Mouse (Mus musculus): ENCODE measurements around the gene Fntb. TPM values are rescaled to one million over a fixed set of nuclear protein-coding genes. Genes with fewer than 3 reads are reported as not detected.

Fntb gene
- polyA plus RNA-seq, 1 experiment, result 23.8 TPM

DNA sequence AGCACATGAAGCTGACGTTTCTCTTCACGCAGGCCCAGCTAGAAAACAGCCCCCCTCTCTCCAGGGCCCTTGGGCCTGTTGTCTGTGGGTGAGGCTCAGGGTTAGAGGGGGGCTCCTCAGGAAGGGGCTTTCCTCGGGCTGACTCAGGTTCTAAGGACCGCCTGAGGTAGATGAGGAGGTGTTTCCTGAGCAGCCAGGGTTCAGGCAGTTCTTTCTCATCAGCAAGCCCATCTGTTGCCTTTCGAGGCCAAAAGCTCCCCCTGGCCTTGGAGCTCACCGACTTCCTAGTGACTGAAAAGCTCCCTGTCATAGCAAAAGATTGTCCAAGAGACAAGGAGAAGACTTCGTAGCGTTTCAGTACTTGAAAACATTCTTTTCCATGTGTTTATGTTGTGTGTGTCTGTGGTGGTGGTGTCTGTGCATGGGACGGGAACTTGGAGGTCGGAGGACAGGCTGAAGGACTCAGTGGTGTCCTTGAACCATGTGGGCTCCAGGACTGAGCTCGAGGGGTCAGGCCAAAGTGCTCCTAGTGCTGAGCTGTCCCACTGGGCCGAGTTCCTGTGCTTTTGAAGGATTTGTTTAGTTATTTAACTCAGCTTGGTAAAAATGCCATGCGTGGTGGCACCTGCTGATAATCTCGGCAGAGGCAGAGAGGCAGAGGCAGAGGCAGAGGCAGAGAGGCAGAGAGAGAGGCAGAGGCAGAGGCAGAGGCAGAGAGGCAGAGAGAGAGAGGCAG lies 103.2 kb downstream of the Fntb start:
- H3K4me3 ChIP-seq, result no peak overlapping the region
- H3ac ChIP-seq (ENCODE audit: control insufficient read depth, insufficient read length), result no peak overlapping the region
- no peaks in the 10 kb centered on the region for H3K79me2 ChIP-seq (ENCODE audit: control insufficient read depth, insufficient read depth)

GRCm38 (mm10) chr12:76869561-76869960 lies 104.2 kb downstream of the Fntb start:
- no peak for TF ChIP-seq USF1 (IDR thresholded peaks at IDR 0.05; ENCODE audit: low read depth)
- TF ChIP-seq TCF3 (IDR thresholded peaks at IDR 0.05; ENCODE audit: insufficient read length, low read depth), result no peak
- no peak for TF ChIP-seq E2F4 (IDR thresholded peaks at IDR 0.05; ENCODE audit: insufficient read depth)
- TF ChIP-seq MAX (IDR thresholded peaks at IDR 0.05; ENCODE audit: low read depth), result no peak
- TF ChIP-seq REST (IDR thresholded peaks at IDR 0.05; ENCODE audit: insufficient read depth, insufficient read length), result no peak
- no peak for TF ChIP-seq MYOD1 (IDR thresholded peaks at IDR 0.05; ENCODE audit: control insufficient read depth in 1 of 3, insufficient read length in 2 of 3, low read depth in 2 of 3)
- TF ChIP-seq CEBPB (IDR thresholded peaks at IDR 0.05; ENCODE audit: insufficient read depth, poor library complexity, severe bottlenecking), result no peak
- TF ChIP-seq TCF12 (IDR thresholded peaks at IDR 0.05; ENCODE audit: insufficient read depth, poor library complexity, severe bottlenecking), result no peak
- no peak for TF ChIP-seq POLR2A (IDR thresholded peaks at IDR 0.05; ENCODE audit: insufficient read length, low read depth)

More for the DNA sequence above, 103.2 kb downstream of the Fntb start:
- no peaks in the 10 kb centered on the region for H3K27me3 ChIP-seq (ENCODE audit: control insufficient read depth, insufficient read depth, insufficient read length)
- H3K4me2 ChIP-seq (ENCODE audit: low read depth), result no peak overlapping the region
- H3K36me3 ChIP-seq (ENCODE audit: control insufficient read depth, insufficient read depth), result no peaks in the 10 kb centered on the region
- no peak for TF ChIP-seq TCF12 (IDR thresholded peaks at IDR 0.05; ENCODE audit: insufficient read depth, poor library complexity, severe bottlenecking)
- TF ChIP-seq MYOD1 (IDR thresholded peaks at IDR 0.05; ENCODE audit: control insufficient read depth in 1 of 3, insufficient read length in 2 of 3, low read depth in 2 of 3), result no peak
- no peak for TF ChIP-seq REST (IDR thresholded peaks at IDR 0.05; ENCODE audit: insufficient read depth, insufficient read length)
- no peak for TF ChIP-seq E2F4 (IDR thresholded peaks at IDR 0.05; ENCODE audit: insufficient read depth)
- no peak for TF ChIP-seq TCF3 (IDR thresholded peaks at IDR 0.05; ENCODE audit: insufficient read length, low read depth)
- no peak for TF ChIP-seq SRF (IDR thresholded peaks at IDR 0.05; ENCODE audit: control insufficient read depth, insufficient read length, low read depth)
- no peak for TF ChIP-seq MYOG (IDR thresholded peaks at IDR 0.05; ENCODE audit: control insufficient read depth in 1 of 3, insufficient read depth in 1 of 3, insufficient read length in 2 of 3, low read depth in 2 of 3)
- TF ChIP-seq CEBPB (IDR thresholded peaks at IDR 0.05; ENCODE audit: insufficient read depth, poor library complexity, severe bottlenecking), result no peak
- no peak for TF ChIP-seq POLR2A (IDR thresholded peaks at IDR 0.05; ENCODE audit: insufficient read length, low read depth)
- TF ChIP-seq USF1 (IDR thresholded peaks at IDR 0.05; ENCODE audit: low read depth), result no peak
- no peak for TF ChIP-seq MAX (IDR thresholded peaks at IDR 0.05; ENCODE audit: low read depth)

DNA sequence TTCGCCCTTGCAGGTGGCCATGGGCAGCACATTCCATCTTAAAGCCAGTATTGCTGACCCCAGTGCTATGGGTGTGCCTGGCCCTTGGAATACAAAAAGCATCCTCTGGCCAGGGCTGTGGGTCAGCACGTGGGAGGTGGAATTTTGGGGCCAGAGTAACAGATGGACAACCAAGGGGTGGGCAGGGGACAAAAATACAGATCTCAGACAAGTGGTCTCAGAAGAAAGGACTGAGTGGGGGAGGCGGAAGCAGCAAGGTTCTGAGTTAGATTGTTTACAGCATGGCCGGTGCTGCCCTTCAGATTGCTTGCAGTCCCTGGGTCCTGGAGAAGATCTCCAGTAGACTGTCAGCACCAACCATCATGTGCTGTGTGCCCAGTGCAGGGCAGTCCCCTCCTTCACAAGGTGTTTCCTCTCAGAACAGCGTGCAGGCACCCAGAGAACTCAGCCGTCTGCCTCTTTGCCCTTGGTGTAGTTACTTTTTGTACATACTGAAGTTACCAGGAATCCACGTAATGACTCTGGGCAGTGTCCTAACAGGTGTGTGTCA lies 107.5 kb downstream of the Fntb start:
- H3K27me3 ChIP-seq (ENCODE audit: control insufficient read depth, insufficient read depth, insufficient read length), result no peaks in the 10 kb centered on the region
- no peak overlapping the region for H3K4me2 ChIP-seq (ENCODE audit: low read depth)
- no peaks in the 10 kb centered on the region for H3K79me2 ChIP-seq (ENCODE audit: control insufficient read depth, insufficient read depth)
- no peak overlapping the region for H3K4me3 ChIP-seq
- TF ChIP-seq E2F4 (IDR thresholded peaks at IDR 0.05; ENCODE audit: insufficient read depth), result no peak
- no peak for TF ChIP-seq TCF3 (IDR thresholded peaks at IDR 0.05; ENCODE audit: insufficient read length, low read depth)
- TF ChIP-seq REST (IDR thresholded peaks at IDR 0.05; ENCODE audit: insufficient read depth, insufficient read length), result no peak
- H3ac ChIP-seq (ENCODE audit: control insufficient read depth, insufficient read length), result no peak overlapping the region
- no peaks in the 10 kb centered on the region for H3K36me3 ChIP-seq (ENCODE audit: control insufficient read depth, insufficient read depth)

More at GRCm38 (mm10) chr12:76869561-76869960, 104.2 kb downstream of the Fntb start:
- Histone ChIP-seq H3ac (ENCODE audit: control insufficient read depth, insufficient read length) (no peak overlapping the region), H3K79me2 (ENCODE audit: control insufficient read depth, insufficient read depth) (no peaks in the 10 kb centered on the region), H3K4me3 (no peak overlapping the region), H3K27me3 (ENCODE audit: control insufficient read depth, insufficient read depth, insufficient read length) (no peaks in the 10 kb centered on the region), H3K36me3 (ENCODE audit: control insufficient read depth, insufficient read depth) (no peaks in the 10 kb centered on the region), H3K4me2 (ENCODE audit: low read depth) (no peak overlapping the region)

DNA sequence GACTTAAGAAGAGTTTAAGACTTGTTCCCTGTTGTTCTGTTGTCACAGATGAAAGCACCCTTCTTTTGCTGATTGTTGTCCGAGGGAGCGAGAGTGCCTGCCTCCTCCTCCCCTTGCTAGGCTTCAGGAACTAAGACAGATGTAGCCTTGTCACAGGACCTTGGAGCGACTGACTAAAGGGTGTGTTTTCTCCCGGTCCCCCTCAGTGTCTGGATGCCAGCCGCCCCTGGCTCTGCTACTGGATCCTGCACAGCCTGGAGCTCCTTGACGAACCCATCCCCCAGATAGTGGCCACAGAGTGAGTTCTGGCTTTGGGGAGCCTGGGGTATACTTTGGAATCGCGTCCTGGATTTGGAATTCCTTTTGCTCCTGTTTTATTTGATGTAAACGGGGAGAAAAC lies 109.4 kb downstream of the Fntb start:
- H3K79me2 ChIP-seq (ENCODE audit: control insufficient read depth, insufficient read depth), result no peaks in the 10 kb centered on the region
- H3K4me3 ChIP-seq, result no peak overlapping the region
- no peak overlapping the region for H3K4me2 ChIP-seq (ENCODE audit: low read depth)
- H3K36me3 ChIP-seq (ENCODE audit: control insufficient read depth, insufficient read depth), result no peaks in the 10 kb centered on the region
- no peaks in the 10 kb centered on the region for H3K27me3 ChIP-seq (ENCODE audit: control insufficient read depth, insufficient read depth, insufficient read length)
- no peak overlapping the region for H3ac ChIP-seq (ENCODE audit: control insufficient read depth, insufficient read length)
- TF ChIP-seq TCF12 (IDR thresholded peaks at IDR 0.05; ENCODE audit: insufficient read depth, poor library complexity, severe bottlenecking) (no peak), CEBPB (IDR thresholded peaks at IDR 0.05; ENCODE audit: insufficient read depth, poor library complexity, severe bottlenecking) (no peak), POLR2AphosphoS2 (IDR thresholded peaks at IDR 0.05; ENCODE audit: insufficient read length, low read depth) (no peak), E2F4 (IDR thresholded peaks at IDR 0.05; ENCODE audit: insufficient read depth) (no peak), REST (IDR thresholded peaks at IDR 0.05; ENCODE audit: insufficient read depth, insufficient read length) (no peak), MYOD1 (IDR thresholded peaks at IDR 0.05; ENCODE audit: control insufficient read depth in 1 of 3, insufficient read length in 2 of 3, low read depth in 2 of 3) (no peak), MAX (IDR thresholded peaks at IDR 0.05; ENCODE audit: low read depth) (no peak), TCF3 (IDR thresholded peaks at IDR 0.05; ENCODE audit: insufficient read length, low read depth) (no peak), USF1 (IDR thresholded peaks at IDR 0.05; ENCODE audit: low read depth) (no peak), SRF (IDR thresholded peaks at IDR 0.05; ENCODE audit: control insufficient read depth, insufficient read length, low read depth) (no peak), POLR2A (IDR thresholded peaks at IDR 0.05; ENCODE audit: insufficient read length, low read depth) (no peak), MYOG (IDR thresholded peaks at IDR 0.05; ENCODE audit: control insufficient read depth in 1 of 3, insufficient read depth in 1 of 3, insufficient read length in 2 of 3, low read depth in 2 of 3) (no peak)

DNA sequence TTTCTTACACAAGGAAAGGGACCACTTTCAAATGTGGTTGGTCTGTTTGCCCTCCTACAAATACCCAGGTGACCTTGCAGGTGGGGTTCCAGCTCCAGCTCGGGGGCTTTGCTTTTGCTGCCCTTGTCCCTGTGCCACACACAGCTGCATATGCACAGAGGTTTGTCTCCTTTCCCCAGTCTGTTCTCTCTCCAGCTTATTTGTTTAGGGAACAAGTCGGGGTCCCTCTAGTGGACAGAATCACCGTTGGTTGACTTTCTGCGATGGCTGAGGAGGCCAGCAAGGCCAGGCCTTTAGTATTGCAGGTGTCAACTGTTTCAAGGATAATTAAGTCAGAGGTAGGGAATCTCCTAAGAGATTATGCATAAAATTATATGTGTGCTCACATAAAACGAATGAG lies 113.9 kb downstream of the Fntb start:
- TF ChIP-seq TCF12 (IDR thresholded peaks at IDR 0.05; ENCODE audit: insufficient read depth, poor library complexity, severe bottlenecking) (no peak), REST (IDR thresholded peaks at IDR 0.05; ENCODE audit: insufficient read depth, insufficient read length) (no peak), USF1 (IDR thresholded peaks at IDR 0.05; ENCODE audit: low read depth) (no peak), MYOG (IDR thresholded peaks at IDR 0.05; ENCODE audit: control insufficient read depth in 1 of 3, insufficient read depth in 1 of 3, insufficient read length in 2 of 3, low read depth in 2 of 3) (no peak), E2F4 (IDR thresholded peaks at IDR 0.05; ENCODE audit: insufficient read depth) (no peak), TCF3 (IDR thresholded peaks at IDR 0.05; ENCODE audit: insufficient read length, low read depth) (no peak), CEBPB (IDR thresholded peaks at IDR 0.05; ENCODE audit: insufficient read depth, poor library complexity, severe bottlenecking) (no peak), POLR2A (IDR thresholded peaks at IDR 0.05; ENCODE audit: insufficient read length, low read depth) (no peak), POLR2AphosphoS2 (IDR thresholded peaks at IDR 0.05; ENCODE audit: insufficient read length, low read depth) (no peak), SRF (IDR thresholded peaks at IDR 0.05; ENCODE audit: control insufficient read depth, insufficient read length, low read depth) (no peak), MYOD1 (IDR thresholded peaks at IDR 0.05; ENCODE audit: control insufficient read depth in 1 of 3, insufficient read length in 2 of 3, low read depth in 2 of 3) (no peak), MAX (IDR thresholded peaks at IDR 0.05; ENCODE audit: low read depth) (no peak)
- no peak overlapping the region for H3ac ChIP-seq (ENCODE audit: control insufficient read depth, insufficient read length)
- H3K4me2 ChIP-seq (ENCODE audit: low read depth), result no peak overlapping the region
- H3K79me2 ChIP-seq (ENCODE audit: control insufficient read depth, insufficient read depth), result no peaks in the 10 kb centered on the region
- H3K36me3 ChIP-seq (ENCODE audit: control insufficient read depth, insufficient read depth), result no peaks in the 10 kb centered on the region
- no peaks in the 10 kb centered on the region for H3K27me3 ChIP-seq (ENCODE audit: control insufficient read depth, insufficient read depth, insufficient read length)
- no peak overlapping the region for H3K4me3 ChIP-seq

Data from myocyte (in vitro differentiated cells).